Mouse (Mus musculus): ENCODE measurements around the gene Wnt7b. TPM values are rescaled to one million over a fixed set of nuclear protein-coding genes. Genes with fewer than 3 reads are reported as not detected.

The Wnt7b gene
- total and polyA plus RNA-seq, 3 experiments: 0.86 to 1.2 (median 1.1) TPM

DNA sequence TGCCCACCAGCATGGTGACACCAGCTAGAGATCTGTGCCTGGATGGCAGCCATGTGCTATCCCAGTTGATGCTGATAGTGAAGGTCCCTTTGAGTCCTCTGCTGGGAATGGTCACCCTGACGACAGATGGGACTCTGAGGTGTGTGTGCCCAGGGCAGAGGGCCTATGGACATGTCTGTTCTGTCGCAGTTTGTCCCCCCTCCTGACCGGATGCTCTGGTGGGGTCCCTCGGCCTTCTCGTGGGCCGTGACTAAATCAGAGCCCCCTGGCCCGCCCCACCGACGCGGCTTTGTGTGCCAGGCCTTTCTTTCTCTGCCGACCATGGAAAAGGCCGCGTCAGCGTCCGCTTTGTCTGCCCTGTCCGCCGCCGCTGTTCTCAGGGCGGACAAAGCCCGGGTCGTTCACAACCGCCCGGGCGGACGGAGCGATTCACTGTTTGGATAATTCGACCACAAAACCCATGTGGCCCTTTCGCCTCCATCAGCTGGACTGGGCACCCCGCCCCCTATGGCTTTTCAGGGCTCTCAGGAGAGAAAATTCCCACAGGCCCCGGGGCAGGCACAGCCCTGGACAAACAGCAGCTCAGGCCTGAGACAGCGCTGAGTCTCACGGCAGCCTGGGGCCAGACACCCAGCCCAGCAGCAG is 74.8 kb downstream of the Wnt7b start:
- DNase-seq: no peak

DNA sequence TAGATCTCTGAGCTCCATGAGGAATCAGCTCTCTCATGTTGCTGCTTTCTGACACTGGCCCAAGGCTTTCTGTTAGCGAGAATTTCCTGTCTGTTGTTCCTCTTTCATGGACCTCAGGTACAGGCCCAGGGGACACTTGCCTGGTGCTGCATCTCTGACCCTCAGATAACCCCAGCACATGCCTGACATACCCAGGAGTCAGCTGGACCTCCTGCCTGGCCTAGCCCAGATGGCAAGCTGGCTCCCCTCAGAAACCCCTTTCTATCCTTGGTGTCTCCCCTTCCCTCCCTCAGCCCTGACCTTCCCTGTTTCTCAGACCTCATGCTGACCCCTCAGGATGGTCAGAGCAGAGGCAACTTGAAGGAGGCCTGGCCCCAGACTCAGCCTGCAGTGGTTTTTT is 75.6 kb downstream of the Wnt7b start:
- no peak for DNase-seq

DNA sequence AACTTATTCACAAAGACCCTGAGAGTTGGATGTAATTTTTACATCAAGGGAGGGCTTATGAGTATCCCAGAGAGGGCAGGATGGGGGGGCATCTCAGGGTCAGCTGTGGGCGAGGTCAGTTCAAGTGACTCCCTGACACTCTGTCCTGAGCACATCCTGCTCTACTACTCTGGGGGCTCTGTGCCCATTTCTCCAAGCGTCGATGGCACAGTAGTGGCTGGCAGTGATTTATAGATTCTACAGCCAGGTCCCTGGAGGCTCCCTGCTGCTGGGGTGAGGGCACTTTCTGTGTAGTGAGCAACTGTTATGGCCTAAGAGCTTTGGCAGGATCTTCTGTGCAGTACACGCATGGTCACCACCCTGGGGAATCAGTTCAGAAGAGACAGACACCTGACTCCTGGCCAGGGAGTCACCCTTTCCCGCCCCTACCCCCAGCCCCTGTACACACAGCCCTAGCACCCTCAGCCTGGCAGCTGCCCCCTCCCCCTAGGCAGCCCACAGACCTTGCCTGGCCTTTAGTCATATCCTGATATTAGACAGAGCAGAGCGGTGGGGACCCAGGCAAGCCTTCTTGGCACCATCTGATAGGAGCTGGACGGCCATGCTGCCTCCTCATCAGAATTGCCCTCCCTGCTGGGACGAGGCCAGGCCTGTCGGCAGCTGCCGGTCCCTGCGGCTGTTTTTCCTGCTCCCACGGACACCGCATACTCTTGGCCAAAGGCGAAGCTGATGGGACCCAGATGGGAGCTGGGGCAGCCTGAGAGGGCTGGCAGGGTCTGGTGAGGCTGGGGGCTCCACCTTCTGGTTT is 77.0 kb downstream of the Wnt7b start:
- DNase-seq: peak; percentile 55

DNA sequence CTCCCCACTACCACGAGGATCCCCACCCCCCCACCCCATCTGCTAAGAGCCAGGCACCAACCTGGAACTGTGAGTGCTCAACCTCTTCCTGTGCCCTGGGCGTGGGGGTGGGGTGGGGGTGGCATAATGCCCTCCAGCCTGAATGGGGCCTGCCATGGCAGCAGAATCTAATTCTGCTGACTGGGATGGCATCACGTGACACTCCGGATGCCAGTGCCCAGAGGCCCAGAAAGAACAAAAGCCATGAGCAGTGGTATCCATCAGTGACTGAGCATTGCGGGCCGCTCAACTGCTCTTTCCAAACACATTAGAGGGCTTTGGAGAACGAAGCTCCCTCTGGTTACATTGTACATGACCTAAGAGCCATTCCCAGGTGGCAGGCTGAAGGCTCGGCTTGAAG is 79.1 kb downstream of the Wnt7b start, which contains the start of gene 7530416G11Rik:
7530416G11Rik (minus strand) TSS at position 101 of the 400 bp plus-strand sequence.
- DNase-seq: no peak

- no peak for DNase-seq
These were observed 82.0 kb downstream of the Wnt7b start for GRCm38 (mm10) chr15:85500267-85500666.

GRCm38 (mm10) chr15:85497981-85498475 is 84.2 kb downstream of the Wnt7b start:
- DNase-seq: no peak

DNA sequence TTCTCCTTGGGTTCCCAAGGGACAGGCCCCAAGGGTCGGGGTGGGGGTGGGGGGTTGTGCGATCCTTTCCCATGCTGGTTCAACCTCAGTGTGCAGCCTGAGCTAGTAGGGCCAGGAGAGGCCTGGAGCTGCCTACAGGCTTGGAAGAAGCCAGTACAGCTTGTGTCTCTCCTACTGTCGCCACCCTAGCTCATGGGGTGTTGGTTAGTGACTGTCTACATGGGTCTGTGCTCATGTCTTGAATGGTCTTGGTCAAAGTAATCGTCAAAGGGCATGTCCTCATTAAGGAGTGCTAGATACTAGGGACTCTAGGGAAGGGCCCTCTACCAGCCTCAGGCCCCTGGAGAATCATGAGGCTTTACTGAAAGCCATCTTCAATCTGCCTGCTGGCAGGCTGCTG is 84.7 kb downstream of the Wnt7b start:
- DNase-seq: no peak

DNA sequence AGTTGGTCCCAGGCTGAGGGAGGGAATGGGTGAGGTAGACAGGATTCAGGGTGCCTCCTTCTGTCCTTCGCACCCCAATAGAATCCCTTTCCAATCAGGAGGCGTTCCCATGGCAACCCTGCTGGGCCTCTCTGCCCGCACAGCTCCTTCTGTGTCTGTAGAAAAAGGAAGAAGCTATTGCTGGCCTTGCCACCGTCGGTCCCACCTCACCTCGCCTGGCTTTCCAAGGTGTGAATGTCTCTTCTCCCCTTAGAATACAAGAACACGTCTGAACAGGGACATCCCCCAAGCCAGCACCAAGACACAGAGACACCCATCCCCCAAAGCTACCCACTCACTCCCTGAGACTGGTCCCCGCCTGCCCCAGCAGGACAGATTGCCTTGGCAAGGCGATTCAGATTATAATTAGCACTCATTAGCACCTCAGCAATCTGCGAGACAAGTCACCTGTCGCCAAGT is 88.1 kb downstream of the Wnt7b start:
- DNase-seq: no peak

GRCm38 (mm10) chr15:85489751-85490150 is 92.5 kb downstream of the Wnt7b start:
- no peak for DNase-seq

- DNase-seq: no peak
These were observed 93.4 kb downstream of the Wnt7b start for GRCm38 (mm10) chr15:85488900-85489299.

Other genes with a start within 250 kb of the Wnt7b start
- gene Atxn10, start 246.2 kb downstream of the Wnt7b start, total RNA-seq (2021): 100 to 1,000 TPM; 127 to 130 TPM
- 202 and 215 TPM in 2 replicates for gene Atxn10, start 246.2 kb downstream of the Wnt7b start, polyA plus RNA-seq (2012; rRNA removed)
- gene 7530416G11Rik, start 79.2 kb downstream of the Wnt7b start, total RNA-seq (2021): not detected
- not detected in 2 replicates for gene 7530416G11Rik, start 79.2 kb downstream of the Wnt7b start, polyA plus RNA-seq (2012; rRNA removed)
- gene Ppara, start 152.5 kb upstream of the Wnt7b start, total RNA-seq (2021): 10 to 100 TPM; 37.2 to 48.9 TPM
- gene Ppara, start 152.5 kb upstream of the Wnt7b start, polyA plus RNA-seq (2012; rRNA removed): 6.3 and 8.5 TPM in 2 replicates
- 10 to 100 TPM; 22.5 to 23.5 TPM for gene Cdpf1, start 229.2 kb upstream of the Wnt7b start, total RNA-seq (2021)
- 55.7 and 56.0 TPM in 2 replicates for gene Cdpf1, start 229.2 kb upstream of the Wnt7b start, polyA plus RNA-seq (2012; rRNA removed)
- under 1 TPM; 0.20 to 0.69 TPM for gene Pkdrej, start 239.3 kb upstream of the Wnt7b start, total RNA-seq (2021)
- 0.08 and 0.11 TPM in 2 replicates for gene Pkdrej, start 239.3 kb upstream of the Wnt7b start, polyA plus RNA-seq (2012; rRNA removed)
- gene Ttc38, start 249.8 kb upstream of the Wnt7b start, total RNA-seq (2021): 10 to 100 TPM; 17.0 to 18.9 TPM
- 6.5 and 10.6 TPM in 2 replicates for gene Ttc38, start 249.8 kb upstream of the Wnt7b start, polyA plus RNA-seq (2012; rRNA removed)

Data from adrenal gland, adult 2 months (tissue).